Mouse (Mus musculus): Measurements from ENCODE around the gene Gm8050.
"Not testable (repeated sequence)": the region's sequence is repeated elsewhere in the genome, so short reads cannot be mapped to it uniquely, and the experiment has no call there.

Gene Gm8050

GRCm38 (mm10) chr14:6720151-6720550 is at the start of gene Gm8050:
Gm8050 (minus strand) TSS chr14:6720251.
- not testable (repeated sequence) for DNase-seq (ENCODE audit: extremely low spot score, low read depth, low spot score)

- not testable (repeated sequence) for DNase-seq (ENCODE audit: extremely low spot score, low read depth, low spot score)
Measured at GRCm38 (mm10) chr14:6757231-6757536, 37.1 kb upstream of the Gm8050 start.

- not testable (repeated sequence) for DNase-seq (ENCODE audit: extremely low spot score, low read depth, low spot score)
Measured at GRCm38 (mm10) chr14:6756384-6757230, 36.6 kb upstream of the Gm8050 start.

- not testable (repeated sequence) for DNase-seq (ENCODE audit: extremely low spot score, low read depth, low spot score)
Measured at GRCm38 (mm10) chr14:6742232-6742631, 22.2 kb upstream of the Gm8050 start, which contains the start of gene Gm3636. Gm3636 (minus strand) TSS chr14:6742332.

GRCm38 (mm10) chr14:6684070-6684469 is 36.0 kb downstream of the Gm8050 start, which contains the start of gene Gm10251:
Gm10251 (minus strand) TSS chr14:6684170.
- DNase-seq (ENCODE audit: extremely low spot score, low read depth, low spot score): not testable (repeated sequence)

Measured in hindlimb bud, embryonic 11.5 days (tissue).